Mouse (Mus musculus): Measurements from ENCODE around the gene BC030867. TPM values are rescaled to one million over a fixed set of nuclear protein-coding genes. Genes with fewer than 3 reads are reported as not detected.
A peak's percentile ranks its signal among the peaks of the same experiment; 100 is the strongest.

BC030867 gene
- polyA plus RNA-seq, 1 experiment from 2014 or later, result 33.4 TPM

DNA sequence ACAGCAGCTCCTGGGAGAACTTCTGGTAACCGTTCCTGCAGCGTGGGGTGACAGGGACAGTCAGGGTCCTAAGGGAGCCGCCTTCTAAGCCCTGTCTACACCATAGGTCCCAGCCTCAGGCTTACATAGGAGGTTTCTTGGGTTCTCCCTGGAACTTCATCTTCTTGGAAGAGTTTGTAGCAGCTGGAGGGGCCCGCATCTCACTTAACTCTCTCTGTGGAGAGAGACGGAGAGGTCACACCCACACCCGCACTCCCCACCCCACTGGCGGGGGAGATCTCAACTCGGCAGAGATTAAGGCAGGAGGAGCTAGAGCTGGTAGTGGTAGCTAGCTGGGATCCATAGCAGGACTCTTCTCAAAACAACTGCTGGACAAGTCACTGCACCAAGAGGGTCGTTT, 59.4 kb downstream of the BC030867 start:
- Histone ChIP-seq H3K4me3 (no peak overlapping the region), H3K4me1 (peaks cover 39% of the 10 kb centered on the region), H3K36me3 (peaks cover 81% of the 10 kb centered on the region), H3K9me3 (replicated peaks) (no peaks in the 10 kb centered on the region), H3K27me3 (ENCODE audit: low read depth, poor library complexity, severe bottlenecking) (no peaks in the 10 kb centered on the region), H3K27ac (no peak overlapping the region)
- WGBS, result 89% methylated on average over 9 of the region's 9 CpGs
- DNase-seq (ENCODE audit: low spot score), result no peak

- H3K27me3 ChIP-seq (ENCODE audit: low read depth, poor library complexity, severe bottlenecking), result no peaks in the 10 kb centered on the region
- H3K4me3 ChIP-seq, result peak overlapping the region; percentile 47
- H3K4me1 ChIP-seq, result peaks cover 39% of the 10 kb centered on the region
- WGBS, result under 1% methylated on average over 27 of the region's 27 CpGs
- no peaks in the 10 kb centered on the region for H3K9me3 ChIP-seq (replicated peaks)
- peak; percentile 99 for DNase-seq (ENCODE audit: low spot score)
- H3K36me3 ChIP-seq, result peaks cover 89% of the 10 kb centered on the region
- peak overlapping the region; percentile 72 for H3K27ac ChIP-seq
Measured at GRCm38 (mm10) chr11:102308979-102309378, 60.3 kb downstream of the BC030867 start.

- Histone ChIP-seq H3K9me3 (replicated peaks) (no peaks in the 10 kb centered on the region), H3K4me1 (peaks cover 39% of the 10 kb centered on the region), H3K27me3 (ENCODE audit: low read depth, poor library complexity, severe bottlenecking) (no peaks in the 10 kb centered on the region), H3K36me3 (peaks cover 100% of the 10 kb centered on the region), H3K27ac (peak overlapping the region; percentile 72; the same call in 1 of the 2 replicates), H3K4me3 (peak overlapping the region; percentile 47)
- DNase-seq (ENCODE audit: low spot score), result no peak
- WGBS, result 87% methylated on average over 22 of the region's 22 CpGs
Measured at GRCm38 (mm10) chr11:102309821-102310617, 61.3 kb downstream of the BC030867 start.

GRCm38 (mm10) chr11:102310768-102311695, 62.4 kb downstream of the BC030867 start:
- 39% methylated on average over 38 of the region's 38 CpGs for WGBS
- H3K4me1 ChIP-seq, result peaks cover 45% of the 10 kb centered on the region
- H3K4me3 ChIP-seq, result peak overlapping the region; percentile 20; the same call in 1 of the 2 replicates
- no peak for DNase-seq (ENCODE audit: low spot score)
- H3K9me3 ChIP-seq (replicated peaks), result no peaks in the 10 kb centered on the region
- H3K27me3 ChIP-seq (ENCODE audit: low read depth, poor library complexity, severe bottlenecking), result no peaks in the 10 kb centered on the region
- H3K36me3 ChIP-seq, result peaks cover 98% of the 10 kb centered on the region
- peak overlapping the region; percentile 47; the same call in 1 of the 2 replicates for H3K27ac ChIP-seq

DNA sequence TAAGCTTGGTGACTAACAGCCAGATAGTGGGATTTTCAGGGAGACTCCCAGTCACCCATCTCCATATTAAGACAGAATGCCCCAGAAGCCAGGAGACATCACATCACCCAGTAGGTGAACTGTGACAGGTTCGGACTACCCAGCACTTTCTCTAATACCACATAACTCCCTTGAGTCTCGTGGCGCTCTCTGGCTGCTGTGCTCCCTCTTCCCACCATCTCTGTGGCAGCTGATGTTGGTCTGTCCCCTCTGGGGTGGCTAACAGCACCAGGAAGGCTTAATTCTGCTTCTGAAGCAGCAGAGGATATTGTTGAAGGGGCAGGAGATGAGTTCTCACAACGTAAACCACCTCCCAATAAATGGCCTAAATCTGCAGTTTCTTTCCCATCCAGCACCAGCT, 63.3 kb downstream of the BC030867 start:
- H3K36me3 ChIP-seq, result peaks cover 89% of the 10 kb centered on the region
- H3K4me1 ChIP-seq, result peaks cover 55% of the 10 kb centered on the region

GRCm38 (mm10) chr11:102312586-102312985, 63.9 kb downstream of the BC030867 start:
- peaks cover 83% of the 10 kb centered on the region for H3K36me3 ChIP-seq
- no peak overlapping the region for H3K4me3 ChIP-seq
- DNase-seq (ENCODE audit: low spot score), result no peak
- H3K27ac ChIP-seq, result no peak overlapping the region
- WGBS, result 88% methylated on average over 6 of the region's 6 CpGs
- H3K27me3 ChIP-seq (ENCODE audit: low read depth, poor library complexity, severe bottlenecking), result no peaks in the 10 kb centered on the region
- H3K4me1 ChIP-seq, result peaks cover 56% of the 10 kb centered on the region
- no peaks in the 10 kb centered on the region for H3K9me3 ChIP-seq (replicated peaks)

More for the DNA sequence above, 63.3 kb downstream of the BC030867 start:
- no peaks in the 10 kb centered on the region for H3K27me3 ChIP-seq (ENCODE audit: low read depth, poor library complexity, severe bottlenecking)
- 86% methylated on average over 4 of the region's 4 CpGs for WGBS
- H3K9me3 ChIP-seq (replicated peaks), result no peaks in the 10 kb centered on the region
- no peak overlapping the region for H3K27ac ChIP-seq
- H3K4me3 ChIP-seq, result no peak overlapping the region
- no peak for DNase-seq (ENCODE audit: low spot score)

DNA sequence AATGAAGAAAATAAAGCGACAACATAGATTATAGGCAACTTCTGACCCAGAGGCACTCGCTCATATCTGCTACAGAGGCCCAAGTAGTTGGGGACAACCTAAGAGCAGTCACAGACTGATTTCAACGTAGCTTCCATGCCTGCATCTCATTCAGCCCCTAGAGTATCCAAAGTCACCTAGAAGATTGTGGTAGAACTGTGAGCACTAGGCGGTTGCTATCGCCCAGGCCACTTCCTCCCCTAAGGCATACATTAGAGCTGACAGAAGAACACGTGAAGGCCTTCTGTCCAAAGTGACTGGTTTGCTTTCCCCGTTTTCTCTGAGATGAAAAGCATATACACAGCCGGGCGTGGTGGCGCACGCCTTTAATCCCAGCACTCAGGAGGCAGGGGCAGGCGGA, 65.6 kb downstream of the BC030867 start:
- WGBS, result 91% methylated on average over 12 of the region's 12 CpGs
- H3K4me1 ChIP-seq, result peaks cover 52% of the 10 kb centered on the region
- H3K36me3 ChIP-seq, result peaks cover 65% of the 10 kb centered on the region
- H3K9me3 ChIP-seq (replicated peaks), result no peaks in the 10 kb centered on the region
- no peak overlapping the region for H3K27ac ChIP-seq
- no peak overlapping the region for H3K4me3 ChIP-seq
- no peak for DNase-seq (ENCODE audit: low spot score)
- H3K27me3 ChIP-seq (ENCODE audit: low read depth, poor library complexity, severe bottlenecking), result no peaks in the 10 kb centered on the region

Small RNA genes within 50 kb of the gene (microRNA-seq; reads per million reads assigned to microRNA genes)
- not detected for gene Mir8101

Other genes with a start within 250 kb of the BC030867 start
- 17.7 and 18.4 TPM in 2 replicates for gene Mpp3, start 220.4 kb upstream of the BC030867 start, polyA plus RNA-seq (2016; fragmentation: Nextera tagmentation; extraction: Ambion mirVana)
- gene Cd300lg, start 207.4 kb upstream of the BC030867 start, polyA plus RNA-seq (2016; fragmentation: Nextera tagmentation; extraction: Ambion mirVana), result 0.38 and 0.45 TPM in 2 replicates
- gene Mpp2, start 160.4 kb upstream of the BC030867 start, polyA plus RNA-seq (2016; fragmentation: Nextera tagmentation; extraction: Ambion mirVana), result 11.5 and 16.6 TPM in 2 replicates
- gene Ppy, start 147.6 kb upstream of the BC030867 start, polyA plus RNA-seq (2016; fragmentation: Nextera tagmentation; extraction: Ambion mirVana), result not detected in 2 replicates
- not detected in 2 replicates for gene Pyy, start 141.1 kb upstream of the BC030867 start, polyA plus RNA-seq (2016; fragmentation: Nextera tagmentation; extraction: Ambion mirVana)
- 0.09 and 0.20 TPM in 2 replicates for gene Nags, start 103.4 kb upstream of the BC030867 start, polyA plus RNA-seq (2016; fragmentation: Nextera tagmentation; extraction: Ambion mirVana)
- 34.0 and 39.6 TPM in 2 replicates for gene Tmem101, start 92.5 kb upstream of the BC030867 start, polyA plus RNA-seq (2016; fragmentation: Nextera tagmentation; extraction: Ambion mirVana)
- gene Lsm12, start 63.6 kb upstream of the BC030867 start, polyA plus RNA-seq (2016; fragmentation: Nextera tagmentation; extraction: Ambion mirVana), result 125 and 146 TPM in 2 replicates
- gene G6pc3, start 59.3 kb upstream of the BC030867 start, polyA plus RNA-seq (2016; fragmentation: Nextera tagmentation; extraction: Ambion mirVana), result 41.4 and 41.6 TPM in 2 replicates
- gene Hdac5, start 18.7 kb upstream of the BC030867 start, polyA plus RNA-seq (2016; fragmentation: Nextera tagmentation; extraction: Ambion mirVana), result 36.4 and 50.2 TPM in 2 replicates
- 0.06 and 0.08 TPM in 2 replicates for gene Asb16, start 19.9 kb downstream of the BC030867 start, polyA plus RNA-seq (2016; fragmentation: Nextera tagmentation; extraction: Ambion mirVana)
- gene Tmub2, start 36.0 kb downstream of the BC030867 start, polyA plus RNA-seq (2016; fragmentation: Nextera tagmentation; extraction: Ambion mirVana), result 37.3 and 44.0 TPM in 2 replicates
- gene Atxn7l3, start 47.7 kb downstream of the BC030867 start, polyA plus RNA-seq (2016; fragmentation: Nextera tagmentation; extraction: Ambion mirVana), result 16.6 and 20.1 TPM in 2 replicates
- gene Ubtf, start 70.9 kb downstream of the BC030867 start, polyA plus RNA-seq (2016; fragmentation: Nextera tagmentation; extraction: Ambion mirVana), result 102 and 108 TPM in 2 replicates
- 34.5 and 37.2 TPM in 2 replicates for gene Slc4a1, start 117.3 kb downstream of the BC030867 start, polyA plus RNA-seq (2016; fragmentation: Nextera tagmentation; extraction: Ambion mirVana)
- gene Rundc3a, start 144.5 kb downstream of the BC030867 start, polyA plus RNA-seq (2016; fragmentation: Nextera tagmentation; extraction: Ambion mirVana), result 1.2 and 1.3 TPM in 2 replicates
- 209 and 242 TPM in 2 replicates for gene Slc25a39, start 159.1 kb downstream of the BC030867 start, polyA plus RNA-seq (2016; fragmentation: Nextera tagmentation; extraction: Ambion mirVana)
- 78.5 and 93.2 TPM in 2 replicates for gene Grn, start 181.4 kb downstream of the BC030867 start, polyA plus RNA-seq (2016; fragmentation: Nextera tagmentation; extraction: Ambion mirVana)
- gene Fam171a2, start 198.8 kb downstream of the BC030867 start, polyA plus RNA-seq (2016; fragmentation: Nextera tagmentation; extraction: Ambion mirVana), result 3.7 and 4.2 TPM in 2 replicates
- 4.6 and 5.3 TPM in 2 replicates for gene Itga2b, start 221.2 kb downstream of the BC030867 start, polyA plus RNA-seq (2016; fragmentation: Nextera tagmentation; extraction: Ambion mirVana)